Mouse (Mus musculus) thymus, adult 2 months (tissue): Measurements from ENCODE around the gene Aoah. TPM values are rescaled to one million over a fixed set of nuclear protein-coding genes. Genes with fewer than 3 reads are reported as not detected.

Source experiments
- DNase-seq: peaks from one replicate; pipeline ENCODE4 v3.0.0; 2021
- H3K27ac ChIP-seq: fragments of 200-500 bp; 2 replicates; pipeline ENCODE4 v1.5.1; 2012; ENCODE audit warnings: low read length, control low read depth; ENCODE audit not compliant: control insufficient read depth, insufficient read depth
- H3K27me3 ChIP-seq: fragments of 200-500 bp; 2 replicates; pipeline ENCODE4 v1.6.1; 2012; ENCODE audit warnings: mild to moderate bottlenecking, low read length, moderate library complexity, mixed read lengths; ENCODE audit not compliant: control insufficient read depth, insufficient read depth
- H3K36me3 ChIP-seq: fragments of 200-500 bp; 2 replicates; pipeline ENCODE4 v1.6.1; 2012; ENCODE audit warnings: mild to moderate bottlenecking, low read length, moderate library complexity; ENCODE audit not compliant: control insufficient read depth, insufficient read depth
- H3K4me1 ChIP-seq: fragments of 200-500 bp; replicated peaks from 2 replicates; pipeline ENCODE4 v1.6.1; 2012; ENCODE audit warnings: low read length; ENCODE audit not compliant: control insufficient read depth, insufficient read depth
- H3K4me3 ChIP-seq: fragments of 200-500 bp; 2 replicates; pipeline ENCODE4 v1.5.1; 2012; ENCODE audit warnings: mild to moderate bottlenecking, low read length, control low read depth, moderate library complexity; ENCODE audit not compliant: control insufficient read depth, insufficient read depth
- CTCF ChIP-seq: fragments of 200-500 bp; IDR thresholded peaks from 2 replicates; pipeline ENCODE4 v1.5.1; 2012; ENCODE audit warnings: mild to moderate bottlenecking, control low read depth, low read length, moderate library complexity, borderline replicate concordance; ENCODE audit not compliant: control insufficient read depth, poor library complexity, insufficient read depth; ENCODE audit errors: extremely low read depth
- POLR2A ChIP-seq: fragments of 200-500 bp; IDR thresholded peaks from 2 replicates; pipeline ENCODE4 v1.6.1; 2012; ENCODE audit warnings: mild to moderate bottlenecking, low read length, control low read depth, moderate library complexity; ENCODE audit not compliant: control insufficient read depth, poor library complexity, insufficient read depth; ENCODE audit errors: extremely low read depth
- WGBS: fragments of 180-500 bp; shearing (Covaris S2); methylation state at CpG from one replicate; pipeline ENCODE4 v1.1.7; 2018; 5-methylcytosine and 5-hydroxymethylcytosine counted together
- polyA plus RNA-seq: library from polyadenylated mRNA; depleted of rRNA; stranded (reverse); fragments of >200 nt; gene quantifications from 2 replicates; pipeline ENCODE4 v1.2.3, GENCODE M21; 2012

Aoah gene
- polyA plus RNA-seq, 1 experiment = 2.0 TPM

GRCm38 (mm10) chr13:20900972-20901457 lies 107.1 kb downstream of the Aoah start:
- no peak for DNase-seq

GRCm38 (mm10) chr13:20901634-20902135 lies 107.8 kb downstream of the Aoah start:
- WGBS = 80% methylated on average over 3 of the region's 3 CpGs
- Histone ChIP-seq H3K36me3 (no peaks in the 10 kb centered on the region), H3K4me1 (no peaks in the 10 kb centered on the region), H3K27me3 (no peaks in the 10 kb centered on the region), H3K27ac (no peak overlapping the region), H3K4me3 (no peak overlapping the region)
- no peak for TF ChIP-seq CTCF
- no peak for TF ChIP-seq POLR2A
- DNase-seq = no peak

More at GRCm38 (mm10) chr13:20900972-20901457, 107.1 kb downstream of the Aoah start:
- Histone ChIP-seq H3K4me1 (no peaks in the 10 kb centered on the region), H3K4me3 (no peak overlapping the region), H3K27me3 (no peaks in the 10 kb centered on the region), H3K36me3 (no peaks in the 10 kb centered on the region), H3K27ac (no peak overlapping the region)
- TF ChIP-seq CTCF (no peak), POLR2A (no peak)
- 57% methylated on average over 2 of the region's 2 CpGs for WGBS

- Histone ChIP-seq H3K36me3 (no peaks in the 10 kb centered on the region), H3K4me3 (no peak overlapping the region), H3K4me1 (no peaks in the 10 kb centered on the region), H3K27ac (no peak overlapping the region), H3K27me3 (no peaks in the 10 kb centered on the region)
- no peak for DNase-seq
- TF ChIP-seq POLR2A (no peak), CTCF (no peak)
- WGBS = 87% methylated on average over 4 of the region's 4 CpGs
Observed at GRCm38 (mm10) chr13:20904118-20904517, 110.2 kb downstream of the Aoah start.

GRCm38 (mm10) chr13:20905195-20905594 lies 111.3 kb downstream of the Aoah start:
- no peaks in the 10 kb centered on the region for H3K36me3 ChIP-seq
- no peaks in the 10 kb centered on the region for H3K27me3 ChIP-seq

GRCm38 (mm10) chr13:20916698-20917511 lies 123.0 kb downstream of the Aoah start:
- WGBS = 88% methylated on average over 10 of the region's 10 CpGs
- Histone ChIP-seq H3K4me3 (no peak overlapping the region), H3K36me3 (no peaks in the 10 kb centered on the region), H3K4me1 (no peaks in the 10 kb centered on the region), H3K27ac (no peak overlapping the region), H3K27me3 (no peaks in the 10 kb centered on the region)
- DNase-seq = no peak
- TF ChIP-seq POLR2A = no peak
- no peak for TF ChIP-seq CTCF

More at GRCm38 (mm10) chr13:20905195-20905594, 111.3 kb downstream of the Aoah start:
- TF ChIP-seq POLR2A (no peak), CTCF (no peak)
- no peak for DNase-seq
- no peak overlapping the region for H3K27ac ChIP-seq
- H3K4me3 ChIP-seq = no peak overlapping the region
- WGBS = 82% methylated on average over 2 of the region's 2 CpGs
- H3K4me1 ChIP-seq = no peaks in the 10 kb centered on the region

- no peaks in the 10 kb centered on the region for H3K36me3 ChIP-seq
- H3K4me3 ChIP-seq = no peak overlapping the region
- no peaks in the 10 kb centered on the region for H3K27me3 ChIP-seq
- WGBS = 92% methylated on average over 3 of the region's 3 CpGs
- TF ChIP-seq POLR2A (no peak), CTCF (no peak)
- no peak for DNase-seq
- H3K27ac ChIP-seq = no peak overlapping the region
- H3K4me1 ChIP-seq = no peaks in the 10 kb centered on the region
Observed at GRCm38 (mm10) chr13:20920401-20920800, 126.5 kb downstream of the Aoah start.
